Mouse (Mus musculus): ENCODE data around the gene Lbh. TPM values are rescaled to one million over a fixed set of nuclear protein-coding genes. Genes with fewer than 3 reads are reported as not detected.

Lbh gene
- polyA plus RNA-seq, 1 experiment = 4.9 TPM

- Histone ChIP-seq H3K9me3 (replicated peaks; ENCODE audit: control insufficient read depth, insufficient read depth, low read length, poor library complexity, severe bottlenecking) (no peaks in the 10 kb centered on the region), H3K36me3 (ENCODE audit: control insufficient read depth, insufficient read depth, low read length, poor library complexity, severe bottlenecking) (no peaks in the 10 kb centered on the region), H3K27me3 (ENCODE audit: control insufficient read depth, insufficient read depth, low read length, poor library complexity, severe bottlenecking) (no peaks in the 10 kb centered on the region; the same call in 1 of the 2 replicates), H3K4me1 (ENCODE audit: control insufficient read depth, insufficient read depth, low read length) (no peaks in the 10 kb centered on the region), H3K9ac (ENCODE audit: low read depth, poor library complexity, severe bottlenecking) (no peak overlapping the region), H3K27ac (ENCODE audit: insufficient read depth, low read length) (no peak overlapping the region), H3K4me3 (ENCODE audit: low read depth, low read length) (no peak overlapping the region)
- TF ChIP-seq POLR2A (IDR thresholded peaks at IDR 0.05; ENCODE audit: insufficient read depth, low read length) = no peak
- TF ChIP-seq CTCF (IDR thresholded peaks at IDR 0.05; ENCODE audit: low read depth, low read length) = no peak
- TF ChIP-seq EP300 (IDR thresholded peaks at IDR 0.05; ENCODE audit: insufficient read depth, low read depth, low read length) = no peak
Observed at GRCm38 (mm10) chr17:72955534-72955933, 37.4 kb downstream of the Lbh start.

GRCm38 (mm10) chr17:72957016-72957415, 38.9 kb downstream of the Lbh start:
- no peaks in the 10 kb centered on the region for H3K36me3 ChIP-seq (ENCODE audit: control insufficient read depth, insufficient read depth, low read length, poor library complexity, severe bottlenecking)
- no peaks in the 10 kb centered on the region; the same call in 1 of the 2 replicates for H3K27me3 ChIP-seq (ENCODE audit: control insufficient read depth, insufficient read depth, low read length, poor library complexity, severe bottlenecking)
- TF ChIP-seq CTCF (IDR thresholded peaks at IDR 0.05; ENCODE audit: low read depth, low read length) = no peak
- TF ChIP-seq POLR2A (IDR thresholded peaks at IDR 0.05; ENCODE audit: insufficient read depth, low read length) = no peak
- TF ChIP-seq EP300 (IDR thresholded peaks at IDR 0.05; ENCODE audit: insufficient read depth, low read depth, low read length) = no peak
- no peaks in the 10 kb centered on the region for H3K4me1 ChIP-seq (ENCODE audit: control insufficient read depth, insufficient read depth, low read length)
- no peak overlapping the region for H3K9ac ChIP-seq (ENCODE audit: low read depth, poor library complexity, severe bottlenecking)
- no peak overlapping the region for H3K27ac ChIP-seq (ENCODE audit: insufficient read depth, low read length)
- H3K9me3 ChIP-seq (replicated peaks; ENCODE audit: control insufficient read depth, insufficient read depth, low read length, poor library complexity, severe bottlenecking) = no peaks in the 10 kb centered on the region
- H3K4me3 ChIP-seq (ENCODE audit: low read depth, low read length) = no peak overlapping the region

- TF ChIP-seq EP300 (IDR thresholded peaks at IDR 0.05; ENCODE audit: insufficient read depth, low read depth, low read length) (no peak), CTCF (IDR thresholded peaks at IDR 0.05; ENCODE audit: low read depth, low read length) (no peak), POLR2A (IDR thresholded peaks at IDR 0.05; ENCODE audit: insufficient read depth, low read length) (no peak)
- H3K4me1 ChIP-seq (ENCODE audit: control insufficient read depth, insufficient read depth, low read length) = no peaks in the 10 kb centered on the region
- no peak overlapping the region for H3K9ac ChIP-seq (ENCODE audit: low read depth, poor library complexity, severe bottlenecking)
- no peaks in the 10 kb centered on the region for H3K9me3 ChIP-seq (replicated peaks; ENCODE audit: control insufficient read depth, insufficient read depth, low read length, poor library complexity, severe bottlenecking)
- no peak overlapping the region for H3K4me3 ChIP-seq (ENCODE audit: low read depth, low read length)
- H3K27ac ChIP-seq (ENCODE audit: insufficient read depth, low read length) = no peak overlapping the region
- H3K36me3 ChIP-seq (ENCODE audit: control insufficient read depth, insufficient read depth, low read length, poor library complexity, severe bottlenecking) = no peaks in the 10 kb centered on the region
- H3K27me3 ChIP-seq (ENCODE audit: control insufficient read depth, insufficient read depth, low read length, poor library complexity, severe bottlenecking) = no peaks in the 10 kb centered on the region
Observed at GRCm38 (mm10) chr17:72958886-72959285, 40.8 kb downstream of the Lbh start.

GRCm38 (mm10) chr17:72959497-72960039, 41.5 kb downstream of the Lbh start:
- no peak overlapping the region for H3K9ac ChIP-seq (ENCODE audit: low read depth, poor library complexity, severe bottlenecking)
- H3K27ac ChIP-seq (ENCODE audit: insufficient read depth, low read length) = no peak overlapping the region
- no peaks in the 10 kb centered on the region for H3K9me3 ChIP-seq (replicated peaks; ENCODE audit: control insufficient read depth, insufficient read depth, low read length, poor library complexity, severe bottlenecking)
- no peaks in the 10 kb centered on the region for H3K27me3 ChIP-seq (ENCODE audit: control insufficient read depth, insufficient read depth, low read length, poor library complexity, severe bottlenecking)
- H3K36me3 ChIP-seq (ENCODE audit: control insufficient read depth, insufficient read depth, low read length, poor library complexity, severe bottlenecking) = no peaks in the 10 kb centered on the region
- no peak overlapping the region for H3K4me3 ChIP-seq (ENCODE audit: low read depth, low read length)
- no peaks in the 10 kb centered on the region for H3K4me1 ChIP-seq (ENCODE audit: control insufficient read depth, insufficient read depth, low read length)
- no peak for TF ChIP-seq CTCF (IDR thresholded peaks at IDR 0.05; ENCODE audit: low read depth, low read length)
- TF ChIP-seq EP300 (IDR thresholded peaks at IDR 0.05; ENCODE audit: insufficient read depth, low read depth, low read length) = no peak
- no peak for TF ChIP-seq POLR2A (IDR thresholded peaks at IDR 0.05; ENCODE audit: insufficient read depth, low read length)

GRCm38 (mm10) chr17:72960243-72960642, 42.1 kb downstream of the Lbh start:
- Histone ChIP-seq H3K27me3 (ENCODE audit: control insufficient read depth, insufficient read depth, low read length, poor library complexity, severe bottlenecking) (no peaks in the 10 kb centered on the region), H3K27ac (ENCODE audit: insufficient read depth, low read length) (no peak overlapping the region), H3K9me3 (replicated peaks; ENCODE audit: control insufficient read depth, insufficient read depth, low read length, poor library complexity, severe bottlenecking) (no peaks in the 10 kb centered on the region), H3K4me3 (ENCODE audit: low read depth, low read length) (no peak overlapping the region), H3K36me3 (ENCODE audit: control insufficient read depth, insufficient read depth, low read length, poor library complexity, severe bottlenecking) (no peaks in the 10 kb centered on the region), H3K4me1 (ENCODE audit: control insufficient read depth, insufficient read depth, low read length) (no peaks in the 10 kb centered on the region), H3K9ac (ENCODE audit: low read depth, poor library complexity, severe bottlenecking) (no peak overlapping the region)
- TF ChIP-seq POLR2A (IDR thresholded peaks at IDR 0.05; ENCODE audit: insufficient read depth, low read length) = no peak
- no peak for TF ChIP-seq CTCF (IDR thresholded peaks at IDR 0.05; ENCODE audit: low read depth, low read length)
- no peak for TF ChIP-seq EP300 (IDR thresholded peaks at IDR 0.05; ENCODE audit: insufficient read depth, low read depth, low read length)

- Histone ChIP-seq H3K27me3 (ENCODE audit: control insufficient read depth, insufficient read depth, low read length, poor library complexity, severe bottlenecking) (no peaks in the 10 kb centered on the region), H3K36me3 (ENCODE audit: control insufficient read depth, insufficient read depth, low read length, poor library complexity, severe bottlenecking) (no peaks in the 10 kb centered on the region), H3K9ac (ENCODE audit: low read depth, poor library complexity, severe bottlenecking) (no peak overlapping the region), H3K27ac (ENCODE audit: insufficient read depth, low read length) (no peak overlapping the region), H3K9me3 (replicated peaks; ENCODE audit: control insufficient read depth, insufficient read depth, low read length, poor library complexity, severe bottlenecking) (no peaks in the 10 kb centered on the region), H3K4me3 (ENCODE audit: low read depth, low read length) (no peak overlapping the region), H3K4me1 (ENCODE audit: control insufficient read depth, insufficient read depth, low read length) (no peaks in the 10 kb centered on the region)
- TF ChIP-seq EP300 (IDR thresholded peaks at IDR 0.05; ENCODE audit: insufficient read depth, low read depth, low read length) (no peak), CTCF (IDR thresholded peaks at IDR 0.05; ENCODE audit: low read depth, low read length) (no peak), POLR2A (IDR thresholded peaks at IDR 0.05; ENCODE audit: insufficient read depth, low read length) (no peak)
Observed at GRCm38 (mm10) chr17:72960873-72961272, 42.8 kb downstream of the Lbh start.

Data from ES-Bruce4 (cell line).